ENCODE assay signal across 10 mouse cellular contexts in the genomic region with DNA sequence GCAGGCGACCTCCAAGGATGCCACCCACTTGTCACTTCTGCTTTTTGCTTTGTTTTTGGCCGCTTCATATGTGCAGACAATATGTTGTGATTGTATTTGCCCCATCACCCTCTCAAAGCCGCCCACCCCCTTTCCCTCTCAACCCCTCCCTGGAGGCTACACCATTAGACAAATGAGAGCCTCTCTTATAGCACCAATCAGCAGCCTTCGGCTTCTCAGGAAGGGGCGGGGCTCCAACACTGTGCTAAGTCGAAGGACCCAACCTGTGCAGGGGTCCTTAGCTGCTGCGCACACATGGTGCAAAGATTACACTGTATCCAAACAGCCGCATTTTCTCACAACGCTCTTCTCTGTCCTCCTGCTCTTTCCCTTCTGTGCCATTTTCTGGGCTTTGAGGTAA.
DNase-seq lines count a peak whose midpoint lies in the region; ATAC-seq and TF ChIP-seq lines count a peak whose summit lies in the region.
"Had no signal": no experiment of that assay in that cellular context is flagged by ENCODE, and none has a peak within 500 bp of the region (broad histone marks: within the 10 kb centered on the region; RNA-seq: fewer than 3 reads in every experiment).

No protein-coding gene starts in this region.

- H3K36me3 ChIP-seq in heart, embryonic 16.5 days (ENCODE audit: control insufficient read depth, insufficient read depth), result no peaks in the 10 kb centered on the region
- no peaks in the 10 kb centered on the region for H3K36me3 ChIP-seq in spleen, adult 2 months (ENCODE audit: control insufficient read depth, insufficient read depth, low read length)

- H3K4me3 ChIP-seq in heart, embryonic 16.5 days (ENCODE audit: low read length), result no peak overlapping the region
- H3K4me3 ChIP-seq in spleen, adult 2 months (ENCODE audit: extremely low read depth, insufficient read depth, insufficient read length), result peak overlapping the region; percentile 55; the same call in 1 of the 2 replicates

- no peak for DNase-seq in heart, postnatal 36 days
- DNase-seq in spleen, adult 2 months (ENCODE audit: low read depth in 1 of 2, low spot score in 2 of 2), result peak in 1 of 2 experiments; percentile 26
- DNase-seq in spleen, adult 12 weeks (ENCODE audit: low spot score), result no peak
- peak; percentile 33 to 43 for DNase-seq in layer of hippocampus, postnatal 36 days
- DNase-seq in kidney, postnatal 25 days, result no peak
- DNase-seq in left cerebral cortex, adult 18-20 months (ENCODE audit: low spot score in 2 of 2), result no peak
- DNase-seq: lung, adult 18-20 months had no signal

- intact Hi-C loops in heart, postnatal 36 days (cut with DNase I), result no loop called here

- no peak for TF ChIP-seq CTCF in spleen, adult 2 months (IDR thresholded peaks at IDR 0.05; ENCODE audit: extremely low read depth, insufficient read depth, insufficient read length, insufficient replicate concordance)

- no peaks in the 10 kb centered on the region for H3K27me3 ChIP-seq in heart, embryonic 16.5 days (ENCODE audit: control insufficient read depth, insufficient read depth, low read length)
- H3K27me3 ChIP-seq in spleen, adult 2 months (ENCODE audit: control insufficient read depth, insufficient read depth, low read length), result no peaks in the 10 kb centered on the region
- H3K27me3 ChIP-seq: CH12.LX had no signal

- TF ChIP-seq POLR2A in spleen, adult 2 months (IDR thresholded peaks at IDR 0.05; ENCODE audit: low read depth, low read length), result peak; percentile 44; the same call in 1 of the 2 replicates

- H3K9me3 ChIP-seq in heart, embryonic 16.5 days (replicated peaks; ENCODE audit: control insufficient read depth, low read length), result no peaks in the 10 kb centered on the region

- H3K27ac ChIP-seq in heart, embryonic 16.5 days (ENCODE audit: low read length), result no peak overlapping the region
- peak overlapping the region; percentile 90 for H3K27ac ChIP-seq in spleen, adult 2 months (ENCODE audit: insufficient read depth, low read length)

- H3K4me1 ChIP-seq in heart, embryonic 16.5 days (ENCODE audit: control insufficient read depth, insufficient read depth, low read length), result no peaks in the 10 kb centered on the region
- no peaks in the 10 kb centered on the region for H3K4me1 ChIP-seq in spleen, adult 2 months (ENCODE audit: control insufficient read depth, insufficient read depth, insufficient read length)

- H3K4me2 ChIP-seq in heart, embryonic 16.5 days (ENCODE audit: low read depth, low read length), result no peak overlapping the region

- H3K9ac ChIP-seq in heart, embryonic 16.5 days (ENCODE audit: low read length), result no peak overlapping the region

- ATAC-seq in heart, embryonic 16.5 days (replicated peaks; ENCODE audit: extremely low read depth, insufficient read depth, low FRiP score), result 0 out of 2 replicates have a peak, but pooled peaks have one; percentile 41
- ATAC-seq in megakaryocyte progenitor cell, adult 5-6 weeks (replicated peaks; ENCODE audit: poor library complexity), result no peak

- WGBS in heart, embryonic 16.5 days, result 51% methylated on average over 9 of the region's 9 CpGs
- WGBS in spleen, adult 2 months, result 50% methylated on average over 9 of the region's 9 CpGs

Comparison
In these comparisons a context has a peak if more than half of its experiments do, and no peak if none do; other contexts are left out.
1. DNase-seq: peak in layer of hippocampus, postnatal 36 days (2 of 2); none in heart, postnatal 36 days (0 of 2), spleen, adult 12 weeks (single experiment), kidney, postnatal 25 days (0 of 2) and left cerebral cortex, adult 18-20 months (0 of 2).